Mouse (Mus musculus): Measurements from ENCODE around the gene Dcpp3. TPM values are rescaled to one million over a fixed set of nuclear protein-coding genes. Genes with fewer than 3 reads are reported as not detected.

The Dcpp3 gene
- total RNA-seq, 4 experiments from 2014 or later = not detected

Other genes starting within 250 kb of the Dcpp3 start
- gene Hcfc1r1, start 243.9 kb upstream of the Dcpp3 start, total RNA-seq (2022) = 100 to 1,000 TPM; 108 to 127 (median 120) TPM
- gene Thoc6, start 243.6 kb upstream of the Dcpp3 start, total RNA-seq (2022) = 1 to 10 TPM; 6.7 to 7.9 (median 7.3) TPM
- gene Tnfrsf12a, start 240.0 kb upstream of the Dcpp3 start, total RNA-seq (2022) = 10 to 100 TPM; 26.6 to 49.4 (median 30.1) TPM
- not detected for gene Cldn6, start 238.2 kb upstream of the Dcpp3 start, total RNA-seq (2022)
- under 1 TPM in 1 of 4 experiments, not detected in 3; 0.36 TPM for gene Cldn9, start 233.4 kb upstream of the Dcpp3 start, total RNA-seq (2022)
- gene 1520401A03Rik, start 194.7 kb upstream of the Dcpp3 start, total RNA-seq (2022) = not detected
- gene Pkmyt1, start 191.1 kb upstream of the Dcpp3 start, total RNA-seq (2022) = under 1 TPM; 0.17 to 0.65 (median 0.40) TPM
- gene Paqr4, start 176.6 kb upstream of the Dcpp3 start, total RNA-seq (2022) = 1 to 10 TPM; 1.5 to 2.5 (median 1.9) TPM
- not detected for gene Kremen2, start 171.6 kb upstream of the Dcpp3 start, total RNA-seq (2022)
- 10 to 100 TPM; 48.7 to 63.8 (median 54.3) TPM for gene Flywch1, start 145.9 kb upstream of the Dcpp3 start, total RNA-seq (2022)
- gene Flywch2, start 131.4 kb upstream of the Dcpp3 start, total RNA-seq (2022) = not detected
- gene Srrm2, start 126.9 kb upstream of the Dcpp3 start, total RNA-seq (2022) = 100 to 1,000 TPM; 152 to 180 (median 170) TPM
- 100 to 1,000 TPM; 403 to 511 (median 426) TPM for gene Elob, start 88.3 kb upstream of the Dcpp3 start, total RNA-seq (2022)
- gene Prss33, start 81.4 kb upstream of the Dcpp3 start, total RNA-seq (2022) = not detected
- not detected for gene Prss32, start 73.6 kb upstream of the Dcpp3 start, total RNA-seq (2022)
- gene Prss41, start 73.3 kb upstream of the Dcpp3 start, total RNA-seq (2022) = under 1 TPM in 2 of 4 experiments, not detected in 2; 0.68 to 0.85 TPM
- gene Prss21, start 49.4 kb upstream of the Dcpp3 start, total RNA-seq (2022) = not detected
- not detected for gene Dcpp1, start 36.6 kb upstream of the Dcpp3 start, total RNA-seq (2022)
- not detected for gene Dcpp2, start 36.6 kb upstream of the Dcpp3 start, total RNA-seq (2022)
- not detected for gene Sbp, start 24.2 kb downstream of the Dcpp3 start, total RNA-seq (2022)
- not detected for gene Sbpl, start 37.8 kb downstream of the Dcpp3 start, total RNA-seq (2022)
- not detected for gene Prss30, start 63.1 kb downstream of the Dcpp3 start, total RNA-seq (2022)
- gene Prss22, start 80.6 kb downstream of the Dcpp3 start, total RNA-seq (2022) = not detected
- not detected for gene Prss27, start 120.7 kb downstream of the Dcpp3 start, total RNA-seq (2022)
- 1 to 10 TPM; 5.8 to 8.0 (median 6.1) TPM for gene Kctd5, start 156.0 kb downstream of the Dcpp3 start, total RNA-seq (2022)
- gene Pdpk1, start 233.5 kb downstream of the Dcpp3 start, total RNA-seq (2022) = 10 to 100 TPM; 36.6 to 43.2 (median 39.8) TPM
- 10 to 100 TPM in 2 of 4 experiments, 1 to 10 TPM in 2; 9.4 to 12.8 (median 10.3) TPM for gene Amdhd2, start 246.3 kb downstream of the Dcpp3 start, total RNA-seq (2022)

Measured in gastrocnemius, adult 8-10 months (tissue).